Mouse (Mus musculus): ENCODE results near the gene Emilin1. TPM values are rescaled to one million over a fixed set of nuclear protein-coding genes. Genes with fewer than 3 reads are reported as not detected.

Gene Emilin1
- polyA plus RNA-seq, 1 experiment: 55.6 TPM

- Histone ChIP-seq H3K27me3 (replicated peaks; ENCODE audit: control insufficient read depth, insufficient read depth, low read length) (no peaks in the 10 kb centered on the region), H3K4me1 (ENCODE audit: control insufficient read depth, insufficient read depth, low read length) (peaks cover 6% of the 10 kb centered on the region; the same call in 1 of the 2 replicates), H3K27ac (ENCODE audit: insufficient read depth, low read depth, low read length) (no peak overlapping the region), H3K36me3 (ENCODE audit: control insufficient read depth, insufficient read depth, low read length) (no peaks in the 10 kb centered on the region; the same call in 1 of the 2 replicates), H3K4me3 (ENCODE audit: insufficient read depth, low read depth, low read length) (no peak overlapping the region)
- 77% methylated on average over 7 of the region's 7 CpGs for WGBS
- DNase-seq: peak; percentile 31
- TF ChIP-seq CTCF (conservative IDR thresholded peaks at IDR 0.05; ENCODE audit: insufficient read depth, insufficient read length, low read depth, low read length): no peak
- no peak for TF ChIP-seq POLR2A (IDR thresholded peaks at IDR 0.05; ENCODE audit: low read depth, low read length)
These were observed 22.8 kb upstream of the Emilin1 start for GRCm38 (mm10) chr5:30890375-30890774.

GRCm38 (mm10) chr5:30901860-30902259 is 11.3 kb upstream of the Emilin1 start:
- WGBS: 73% methylated on average over 5 of the region's 5 CpGs
- DNase-seq: peak; percentile 64
- Histone ChIP-seq H3K4me3 (ENCODE audit: insufficient read depth, low read depth, low read length) (no peak overlapping the region), H3K27ac (ENCODE audit: insufficient read depth, low read depth, low read length) (no peak overlapping the region), H3K27me3 (replicated peaks; ENCODE audit: control insufficient read depth, insufficient read depth, low read length) (no peaks in the 10 kb centered on the region), H3K4me1 (ENCODE audit: control insufficient read depth, insufficient read depth, low read length) (peaks cover 5% of the 10 kb centered on the region; the same call in 1 of the 2 replicates), H3K36me3 (ENCODE audit: control insufficient read depth, insufficient read depth, low read length) (no peaks in the 10 kb centered on the region; the same call in 1 of the 2 replicates)
- TF ChIP-seq CTCF (conservative IDR thresholded peaks at IDR 0.05; ENCODE audit: insufficient read depth, insufficient read length, low read depth, low read length): no peak
- TF ChIP-seq POLR2A (IDR thresholded peaks at IDR 0.05; ENCODE audit: low read depth, low read length): no peak

DNA sequence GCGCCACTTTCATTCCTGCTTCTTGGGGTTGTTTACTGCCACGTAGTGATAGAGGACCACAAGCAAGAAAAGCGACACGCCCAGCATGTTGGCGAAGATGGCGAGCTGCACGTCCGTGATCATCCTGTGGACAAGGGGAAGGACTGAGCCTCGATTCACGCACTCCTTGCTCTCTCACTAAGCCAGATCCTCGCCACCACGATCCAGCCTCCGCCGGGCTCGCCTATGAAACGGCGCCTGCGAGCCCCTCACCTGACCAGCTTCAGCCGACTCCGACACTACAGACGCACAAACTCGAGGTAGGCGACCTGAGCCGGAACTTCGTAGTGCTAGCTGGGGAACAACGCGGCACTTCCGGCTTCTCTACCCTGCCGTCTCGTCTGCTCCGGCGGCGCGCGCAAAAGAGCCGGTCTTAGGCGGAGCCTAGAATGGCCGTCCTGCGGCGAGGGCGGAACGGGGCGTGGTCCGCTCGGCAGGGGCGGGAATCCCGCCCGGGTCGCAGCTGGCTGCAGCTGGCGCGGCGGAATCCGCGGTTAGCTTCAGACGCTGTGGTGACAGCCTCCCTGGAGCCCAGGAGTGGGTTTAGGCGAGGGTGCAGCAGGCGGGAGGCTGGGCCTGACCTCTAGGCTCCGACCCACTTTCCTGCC is 5.7 kb upstream of the Emilin1 start, which contains the start of gene Ost4:
TSS of gene Ost4 (minus strand) at position 376 of the 647 bp plus-strand sequence.
- Histone ChIP-seq H3K27me3 (replicated peaks; ENCODE audit: control insufficient read depth, insufficient read depth, low read length) (no peaks in the 10 kb centered on the region), H3K4me1 (ENCODE audit: control insufficient read depth, insufficient read depth, low read length) (peaks cover 36% of the 10 kb centered on the region), H3K4me3 (ENCODE audit: insufficient read depth, low read depth, low read length) (peak within 1 kb of the TSS; percentile 74), H3K27ac (ENCODE audit: insufficient read depth, low read depth, low read length) (peak within 1 kb of the TSS; percentile 90), H3K36me3 (ENCODE audit: control insufficient read depth, insufficient read depth, low read length) (no peaks in the 10 kb centered on the region)
- WGBS: under 1% methylated on average over 58 of the region's 58 CpGs
- peak; percentile 99 for DNase-seq
- no peak for TF ChIP-seq CTCF (conservative IDR thresholded peaks at IDR 0.05; ENCODE audit: insufficient read depth, insufficient read length, low read depth, low read length)
- no peak for TF ChIP-seq POLR2A (IDR thresholded peaks at IDR 0.05; ENCODE audit: low read depth, low read length)

DNA sequence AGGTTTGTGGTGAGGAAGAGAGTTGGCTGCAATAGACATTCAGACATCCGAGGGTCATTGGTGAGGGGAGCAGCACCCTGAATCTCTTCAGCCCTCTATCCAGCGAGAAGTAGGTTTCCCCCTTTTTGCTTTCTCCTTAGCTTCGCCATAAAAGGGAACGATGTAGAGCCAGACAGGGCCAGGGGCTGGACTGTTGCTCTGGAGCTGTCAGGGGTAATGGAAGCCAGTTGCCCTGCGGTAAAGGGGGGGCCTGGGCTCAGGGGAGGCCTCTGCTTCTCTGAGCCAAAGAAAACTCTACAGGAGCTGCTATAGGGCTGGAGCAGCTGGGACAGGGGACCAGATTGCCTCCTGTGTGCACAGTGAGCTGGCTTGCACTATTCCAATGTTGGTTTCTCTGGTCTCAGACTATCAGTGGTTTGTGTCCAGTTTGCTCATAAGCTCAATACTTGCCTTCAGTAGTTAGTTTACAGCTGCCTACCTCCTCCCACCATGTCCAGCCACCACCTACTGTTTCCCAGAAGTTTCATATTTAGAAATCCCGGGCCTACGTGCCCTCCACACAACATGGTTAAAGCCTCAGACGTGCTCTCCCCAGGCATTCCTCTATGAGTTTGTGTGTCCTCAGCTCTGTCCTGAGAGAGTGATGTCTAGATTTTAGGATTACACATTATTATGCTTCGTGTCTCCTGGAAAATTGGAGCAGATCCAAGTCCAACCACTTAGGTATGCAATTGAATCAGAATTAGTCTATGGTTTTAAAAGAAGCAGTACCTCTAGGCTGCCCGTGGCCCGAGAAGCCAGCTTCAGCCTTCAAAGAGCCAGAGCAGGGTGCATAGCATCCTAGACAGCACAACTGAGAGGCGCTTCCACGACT is 4.5 kb upstream of the Emilin1 start:
- no peaks in the 10 kb centered on the region for H3K36me3 ChIP-seq (ENCODE audit: control insufficient read depth, insufficient read depth, low read length)
- 23% methylated on average over 13 of the region's 13 CpGs for WGBS
- H3K4me1 ChIP-seq (ENCODE audit: control insufficient read depth, insufficient read depth, low read length): peaks cover 36% of the 10 kb centered on the region
- no peak for TF ChIP-seq CTCF (conservative IDR thresholded peaks at IDR 0.05; ENCODE audit: insufficient read depth, insufficient read length, low read depth, low read length)
- TF ChIP-seq POLR2A (IDR thresholded peaks at IDR 0.05; ENCODE audit: low read depth, low read length): no peak
- peak overlapping the region; percentile 74 for H3K4me3 ChIP-seq (ENCODE audit: insufficient read depth, low read depth, low read length)
- no peaks in the 10 kb centered on the region for H3K27me3 ChIP-seq (replicated peaks; ENCODE audit: control insufficient read depth, insufficient read depth, low read length)
- H3K27ac ChIP-seq (ENCODE audit: insufficient read depth, low read depth, low read length): peak overlapping the region; percentile 90
- DNase-seq: peak; percentile 61

GRCm38 (mm10) chr5:30909300-30909659 is 3.9 kb upstream of the Emilin1 start:
- DNase-seq: peak; percentile 94
- WGBS: 14% methylated on average over 7 of the region's 7 CpGs
- no peak overlapping the region for H3K4me3 ChIP-seq (ENCODE audit: insufficient read depth, low read depth, low read length)
- peak overlapping the region; percentile 90 for H3K27ac ChIP-seq (ENCODE audit: insufficient read depth, low read depth, low read length)
- no peaks in the 10 kb centered on the region for H3K36me3 ChIP-seq (ENCODE audit: control insufficient read depth, insufficient read depth, low read length)
- no peak for TF ChIP-seq CTCF (conservative IDR thresholded peaks at IDR 0.05; ENCODE audit: insufficient read depth, insufficient read length, low read depth, low read length)
- TF ChIP-seq POLR2A (IDR thresholded peaks at IDR 0.05; ENCODE audit: low read depth, low read length): no peak
- H3K4me1 ChIP-seq (ENCODE audit: control insufficient read depth, insufficient read depth, low read length): peaks cover 36% of the 10 kb centered on the region
- H3K27me3 ChIP-seq (replicated peaks; ENCODE audit: control insufficient read depth, insufficient read depth, low read length): no peaks in the 10 kb centered on the region

GRCm38 (mm10) chr5:30909863-30910262 is 3.3 kb upstream of the Emilin1 start:
- 82% methylated on average over 7 of the region's 7 CpGs for WGBS
- H3K4me1 ChIP-seq (ENCODE audit: control insufficient read depth, insufficient read depth, low read length): peaks cover 36% of the 10 kb centered on the region
- H3K4me3 ChIP-seq (ENCODE audit: insufficient read depth, low read depth, low read length): no peak overlapping the region
- no peak for DNase-seq
- no peaks in the 10 kb centered on the region for H3K36me3 ChIP-seq (ENCODE audit: control insufficient read depth, insufficient read depth, low read length)
- H3K27me3 ChIP-seq (replicated peaks; ENCODE audit: control insufficient read depth, insufficient read depth, low read length): no peaks in the 10 kb centered on the region
- TF ChIP-seq POLR2A (IDR thresholded peaks at IDR 0.05; ENCODE audit: low read depth, low read length) (no peak), CTCF (conservative IDR thresholded peaks at IDR 0.05; ENCODE audit: insufficient read depth, insufficient read length, low read depth, low read length) (no peak)
- peak overlapping the region; percentile 90 for H3K27ac ChIP-seq (ENCODE audit: insufficient read depth, low read depth, low read length)

- Histone ChIP-seq H3K27me3 (replicated peaks; ENCODE audit: control insufficient read depth, insufficient read depth, low read length) (no peaks in the 10 kb centered on the region), H3K36me3 (ENCODE audit: control insufficient read depth, insufficient read depth, low read length) (no peaks in the 10 kb centered on the region), H3K27ac (ENCODE audit: insufficient read depth, low read depth, low read length) (peak overlapping the region; percentile 34; the same call in 1 of the 2 replicates), H3K4me1 (ENCODE audit: control insufficient read depth, insufficient read depth, low read length) (peaks cover 39% of the 10 kb centered on the region), H3K4me3 (ENCODE audit: insufficient read depth, low read depth, low read length) (no peak overlapping the region)
- peak; percentile 63 for DNase-seq
- TF ChIP-seq POLR2A (IDR thresholded peaks at IDR 0.05; ENCODE audit: low read depth, low read length): no peak
- TF ChIP-seq CTCF (conservative IDR thresholded peaks at IDR 0.05; ENCODE audit: insufficient read depth, insufficient read length, low read depth, low read length): no peak
These were observed 2.7 kb upstream of the Emilin1 start for GRCm38 (mm10) chr5:30910481-30910880.
